12 mouse cellular contexts compared by ENCODE assay signal in the genomic region with DNA sequence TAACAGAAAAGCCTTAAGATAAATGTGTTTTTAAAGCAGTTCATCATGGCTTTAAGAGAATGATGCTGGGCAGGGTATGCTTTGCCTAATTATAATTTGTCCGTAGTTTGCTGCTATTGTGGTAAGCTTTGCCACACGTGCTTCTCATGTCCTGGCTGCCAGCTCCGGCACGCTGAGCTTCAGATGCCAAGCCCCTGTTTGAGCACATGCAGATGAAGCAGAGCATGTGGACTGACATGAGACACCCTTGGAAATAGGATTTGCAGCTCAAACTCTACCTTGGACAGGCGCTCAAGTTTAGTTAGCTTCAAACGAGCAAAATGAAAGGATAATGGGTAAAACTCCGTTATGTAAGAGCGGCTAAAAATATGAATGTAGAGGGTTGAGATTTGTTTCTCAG.
DNase-seq lines count a peak whose midpoint lies in the region; ATAC-seq and TF ChIP-seq lines count a peak whose summit lies in the region.
"Had no signal": no experiment of that assay in that cellular context is flagged by ENCODE, and none has a peak within 500 bp of the region (broad histone marks: within the 10 kb centered on the region; RNA-seq: fewer than 3 reads in every experiment).

No protein-coding gene starts in this region.

- H3K4me1 ChIP-seq in heart, postnatal 0 days (ENCODE audit: control insufficient read depth, insufficient read depth) = 0 out of 2 replicates have a peak, but pooled peaks cover 3% of the 10 kb centered on the region
- H3K4me1 ChIP-seq: embryonic facial prominence, embryonic 13.5 days; kidney, embryonic 15.5 days; neural tube, embryonic 15.5 days had no signal

- no peak overlapping the region for H3K27ac ChIP-seq in heart, postnatal 0 days (ENCODE audit: low read depth)
- H3K27ac ChIP-seq: embryonic facial prominence, embryonic 13.5 days; kidney, embryonic 15.5 days; neural tube, embryonic 15.5 days had no signal

- peak; percentile 28 for DNase-seq in heart, postnatal 0 days (ENCODE audit: low spot score)
- DNase-seq in heart, postnatal 36 days = no peak
- DNase-seq in layer of hippocampus, adult 18-20 months (ENCODE audit: low spot score in 2 of 2) = peak; percentile 30 to 56
- peak; percentile 23 to 36 for DNase-seq in left cerebral cortex, adult 18-20 months (ENCODE audit: low spot score in 2 of 2)
- peak; percentile 22 to 56 for DNase-seq in right cerebral cortex, postnatal 36 days (ENCODE audit: low spot score in 2 of 2)
- DNase-seq in c-Kit-positive CD71-positive TER-119-positive erythroid progenitor cells, embryonic 14.5 days (ENCODE audit: low spot score) = no peak
- no peak for DNase-seq in cerebellum, postnatal 4 days (ENCODE audit: low spot score in 2 of 2)
- DNase-seq: cerebellum, adult 9-11 months had no signal

- no peaks in the 10 kb centered on the region for H3K9me3 ChIP-seq in heart, postnatal 0 days (replicated peaks; ENCODE audit: control insufficient read depth, low read length)
- H3K9me3 ChIP-seq: embryonic facial prominence, embryonic 13.5 days; kidney, embryonic 15.5 days; neural tube, embryonic 15.5 days had no signal

- ATAC-seq in heart, postnatal 0 days (ENCODE audit: insufficient read depth, low read depth) = peak; percentile 51; the same call in 1 of the 2 replicates

- no peak for TF ChIP-seq EP300 in heart, postnatal 0 days (IDR thresholded peaks at IDR 0.05; ENCODE audit: low read depth)

- 64% methylated on average over 8 of the region's 8 CpGs for WGBS in heart, postnatal 0 days

- no peaks in the 10 kb centered on the region for H3K36me3 ChIP-seq in heart, postnatal 0 days (replicated peaks; ENCODE audit: control insufficient read depth, insufficient read depth, low read length)
- H3K36me3 ChIP-seq: embryonic facial prominence, embryonic 13.5 days; kidney, embryonic 15.5 days; neural tube, embryonic 15.5 days had no signal

- intact Hi-C loops in heart, postnatal 36 days (cut with DNase I) = no loop called here

- H3K9ac ChIP-seq in heart, postnatal 0 days (replicated peaks; ENCODE audit: low read depth, low read length) = no peak overlapping the region
- H3K9ac ChIP-seq: embryonic facial prominence, embryonic 13.5 days; kidney, embryonic 15.5 days; neural tube, embryonic 15.5 days had no signal

- no peak overlapping the region for H3K4me2 ChIP-seq in heart, postnatal 0 days (ENCODE audit: low read depth, low read length)
- H3K4me2 ChIP-seq: embryonic facial prominence, embryonic 13.5 days; kidney, embryonic 15.5 days; liver, embryonic 11.5 days; neural tube, embryonic 15.5 days had no signal

- no peak for TF ChIP-seq CTCF in heart, postnatal 0 days (IDR thresholded peaks at IDR 0.05; ENCODE audit: low read depth)

- no peaks in the 10 kb centered on the region for H3K27me3 ChIP-seq in heart, postnatal 0 days (ENCODE audit: control insufficient read depth, insufficient read depth, low read length)
- H3K27me3 ChIP-seq: embryonic facial prominence, embryonic 13.5 days; kidney, embryonic 15.5 days; neural tube, embryonic 15.5 days had no signal

- no peak overlapping the region for H3K4me3 ChIP-seq in heart, postnatal 0 days (ENCODE audit: low read depth, low read length)
- H3K4me3 ChIP-seq: embryonic facial prominence, embryonic 13.5 days; kidney, embryonic 15.5 days; neural tube, embryonic 15.5 days had no signal

Comparison
In these comparisons a context has a peak if more than half of its experiments do, and no peak if none do; other contexts are left out.
1. DNase-seq: peak in heart, postnatal 0 days (single experiment), layer of hippocampus, adult 18-20 months (2 of 2), left cerebral cortex, adult 18-20 months (2 of 2) and right cerebral cortex, postnatal 36 days (2 of 2); none in heart, postnatal 36 days (0 of 2), c-Kit-positive CD71-positive TER-119-positive erythroid progenitor cells, embryonic 14.5 days (single experiment) and cerebellum, postnatal 4 days (0 of 2).